Mouse (Mus musculus) heart, adult 2 months (tissue): ENCODE results near the gene Arsg. TPM values are rescaled to one million over a fixed set of nuclear protein-coding genes. Genes with fewer than 3 reads are reported as not detected.

Experiments used
- DNase-seq, 2 experiments: peaks; one replicate each; pipeline ENCODE4 v3.0.0; 2021
- H3K27ac ChIP-seq: fragments of 200-600 bp; 2 replicates; pipeline ENCODE4 v1.8.1; 2022
- H3K27me3 ChIP-seq: fragments of 200-500 bp; 2 replicates; pipeline ENCODE4 v1.6.1; 2012; ENCODE audit warnings: mild to moderate bottlenecking, low read length, inconsistent platforms, mixed read lengths; ENCODE audit not compliant: control insufficient read depth, insufficient read depth
- H3K36me3 ChIP-seq: fragments of 200-500 bp; 2 replicates; pipeline ENCODE4 v1.6.1; 2012; ENCODE audit warnings: low read length, inconsistent platforms; ENCODE audit not compliant: control insufficient read depth, insufficient read depth
- H3K4me1 ChIP-seq: fragments of 200-500 bp; 2 replicates; pipeline ENCODE4 v1.6.1; 2011; ENCODE audit warnings: low read length; ENCODE audit not compliant: control insufficient read depth, insufficient read depth
- H3K4me3 ChIP-seq: fragments of 200-600 bp; 2 replicates; pipeline ENCODE4 v1.8.1; 2022
- H3K79me2 ChIP-seq: fragments of 200-500 bp; replicated peaks from 2 replicates; pipeline ENCODE4 v1.6.1; 2012; ENCODE audit warnings: mild to moderate bottlenecking, inconsistent platforms, low read length, moderate library complexity, mixed read lengths; ENCODE audit not compliant: control insufficient read depth, insufficient read depth
- H3K9ac ChIP-seq: fragments of 200-500 bp; 2 replicates; pipeline ENCODE4 v1.6.1; 2012; ENCODE audit warnings: low read depth, mild to moderate bottlenecking, control low read depth, inconsistent platforms, low read length, mixed read lengths
- CTCF ChIP-seq: fragments of 200-600 bp; IDR thresholded peaks from 2 replicates; pipeline ENCODE4 v1.8.1; 2022; ENCODE audit warnings: antibody characterized with exemption, mild to moderate bottlenecking, moderate library complexity
- EP300 ChIP-seq: fragments of 200-500 bp; IDR thresholded peaks from 2 replicates; pipeline ENCODE4 v1.6.1; 2011; ENCODE audit warnings: low read depth, low read length, control low read depth; ENCODE audit not compliant: insufficient read depth
- POLR2A ChIP-seq: fragments of 200-500 bp; IDR thresholded peaks from 2 replicates; pipeline ENCODE4 v1.6.1; 2011; ENCODE audit warnings: mild to moderate bottlenecking, low read depth, low read length, control low read depth; ENCODE audit not compliant: insufficient read depth
- WGBS: fragments of 180-500 bp; shearing (Covaris S2); methylation state at CpG from one replicate; pipeline ENCODE4 v1.1.7; 2018; 5-methylcytosine and 5-hydroxymethylcytosine counted together
- intact Hi-C: fragments of 180-260 bp; cut with DNase I; formaldehyde crosslinking; loops from one replicate; pipeline ENCODE4 v1.15.1; 2025
- microRNA-seq, 2 experiments: library from miRNA; unstranded; fragments of <30 nt; microRNA quantifications; one replicate each; pipeline ENCODE4 v1.2.0; 2021
- polyA plus RNA-seq: library from polyadenylated mRNA; depleted of rRNA; stranded (reverse); fragments of >200 nt; gene quantifications from 2 replicates; pipeline ENCODE4 v1.2.3, GENCODE M21; 2012; rRNA removed
- total RNA-seq, 2 experiments: library from RNA; stranded (reverse); gene quantifications; 2 replicates each; pipeline ENCODE4 v1.2.3; 2021

The Arsg gene
- total and polyA plus RNA-seq, 3 experiments, result 1.2 to 1.5 (median 1.3) TPM

DNA sequence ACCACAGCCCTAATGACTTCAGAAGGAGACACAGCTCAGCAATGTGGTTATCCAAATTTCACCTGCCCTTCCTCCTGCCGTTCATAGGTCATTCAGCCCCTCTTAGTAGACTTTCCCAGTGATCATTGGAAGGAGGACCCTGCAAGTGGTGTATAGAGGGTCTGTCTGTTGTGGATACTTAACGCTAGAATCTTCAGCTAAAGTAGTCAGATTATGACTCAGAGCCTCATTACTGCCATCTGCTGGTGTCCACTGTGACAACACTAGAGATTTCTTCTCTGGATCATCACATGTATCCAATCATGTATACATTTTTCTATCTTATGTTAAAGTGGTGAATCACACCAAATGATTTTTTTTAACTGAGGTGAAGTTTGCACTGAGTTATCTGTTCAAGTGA is 148.0 kb downstream of the Arsg start:
- Histone ChIP-seq H3K4me3 (no peak overlapping the region), H3K79me2 (no peaks in the 10 kb centered on the region), H3K27me3 (no peaks in the 10 kb centered on the region), H3K36me3 (peaks cover 2% of the 10 kb centered on the region; the same call in 1 of the 2 replicates), H3K9ac (no peak overlapping the region), H3K4me1 (peaks cover 10% of the 10 kb centered on the region), H3K27ac (no peak overlapping the region)
- peak; percentile 35 to 55 for DNase-seq
- WGBS, result 11% methylated on average over 2 of the region's 2 CpGs
- TF ChIP-seq EP300 (no peak), CTCF (peak; percentile 92), POLR2A (no peak)
- intact Hi-C loops, result no loop called here

DNA sequence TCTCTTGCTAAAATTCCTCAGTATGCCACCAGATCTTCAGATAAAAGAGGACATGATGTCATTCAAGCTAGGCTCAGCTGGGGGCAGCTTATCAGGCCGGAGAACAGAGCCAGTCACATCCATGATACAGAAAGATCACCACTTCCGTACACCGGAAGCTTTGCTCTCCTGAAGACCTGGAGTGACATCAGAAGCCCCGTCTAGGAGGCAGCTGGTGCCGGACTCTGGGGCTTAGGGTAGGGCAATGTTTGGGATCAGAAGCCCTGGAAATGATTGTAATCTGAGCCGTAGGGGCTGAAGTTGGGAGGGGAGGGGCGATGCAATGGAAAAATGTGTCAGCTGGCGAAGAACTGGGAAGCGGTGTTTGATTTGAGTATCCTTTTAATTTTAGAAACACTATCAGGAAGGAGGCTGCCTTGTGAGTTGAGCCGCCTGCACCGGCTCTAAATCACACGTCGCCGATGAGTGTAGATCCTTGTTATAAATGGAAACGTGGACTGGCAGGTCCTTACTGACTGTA is 149.4 kb downstream of the Arsg start:
- DNase-seq, result peak; percentile 54 to 69
- WGBS, result 4% methylated on average over 15 of the region's 15 CpGs
- H3K27ac ChIP-seq, result peak overlapping the region; percentile 76
- peak overlapping the region; percentile 26; the same call in 1 of the 2 replicates for H3K9ac ChIP-seq
- no peaks in the 10 kb centered on the region for H3K27me3 ChIP-seq
- peak overlapping the region; percentile 33; the same call in 1 of the 2 replicates for H3K4me3 ChIP-seq
- no peaks in the 10 kb centered on the region for H3K36me3 ChIP-seq
- H3K4me1 ChIP-seq, result peaks cover 7% of the 10 kb centered on the region
- 0 out of 2 replicates have a peak, but pooled peaks have one; percentile 28 for TF ChIP-seq POLR2A
- 0 out of 2 replicates have a peak, but pooled peaks have one; percentile 1 for TF ChIP-seq CTCF
- TF ChIP-seq EP300, result peak; percentile 82
- intact Hi-C loops, result loop anchor here (1.0 to 2.0 kb wide), 2 partner anchors 28 to 238 kb away; no protein-coding TSS in a partner anchor
- no peaks in the 10 kb centered on the region for H3K79me2 ChIP-seq

Small RNAs within 50 kb of the gene (microRNA-seq; reads per million reads assigned to microRNA genes)
- 0 reads per million in 2 experiments for gene Gm25540

Other genes starting within 250 kb of the Arsg start
- gene Rgs9, start 175.2 kb upstream of the Arsg start, total RNA-seq, result under 1 TPM in 1 of 2 experiments, not detected in 1; 0.09 TPM
- 0.21 and 0.32 TPM in 2 replicates for gene Rgs9, start 175.2 kb upstream of the Arsg start, polyA plus RNA-seq
- gene Gna13, start 110.5 kb upstream of the Arsg start, total RNA-seq, result 10 to 100 TPM; 30.8 to 30.9 TPM
- 12.7 and 21.1 TPM in 2 replicates for gene Gna13, start 110.5 kb upstream of the Arsg start, polyA plus RNA-seq
- not detected for gene 9930022D16Rik, start 59.5 kb upstream of the Arsg start, total RNA-seq
- gene 9930022D16Rik, start 59.5 kb upstream of the Arsg start, polyA plus RNA-seq, result not detected in 2 replicates
- gene Amz2, start 47.4 kb upstream of the Arsg start, total RNA-seq, result 10 to 100 TPM; 50.2 to 57.5 TPM
- gene Amz2, start 47.4 kb upstream of the Arsg start, polyA plus RNA-seq, result 52.4 and 99.9 TPM in 2 replicates
- 1 to 10 TPM; 4.9 to 8.2 TPM for gene Slc16a6, start 224 bp downstream of the Arsg start, total RNA-seq
- 1.8 and 2.1 TPM in 2 replicates for gene Slc16a6, start 224 bp downstream of the Arsg start, polyA plus RNA-seq
- gene Wipi1, start 138.6 kb downstream of the Arsg start, total RNA-seq, result 100 to 1,000 TPM in 1 of 2 experiments, 10 to 100 TPM in 1; 92.3 to 110 TPM
- 74.6 and 85.7 TPM in 2 replicates for gene Wipi1, start 138.6 kb downstream of the Arsg start, polyA plus RNA-seq
- 100 to 1,000 TPM; 363 to 378 TPM for gene Prkar1a, start 176.0 kb downstream of the Arsg start, total RNA-seq
- 169 and 248 TPM in 2 replicates for gene Prkar1a, start 176.0 kb downstream of the Arsg start, polyA plus RNA-seq
- gene Fam20a, start 248.9 kb downstream of the Arsg start, total RNA-seq, result 1 to 10 TPM; 5.8 to 6.3 TPM
- 6.1 and 7.9 TPM in 2 replicates for gene Fam20a, start 248.9 kb downstream of the Arsg start, polyA plus RNA-seq